Mouse (Mus musculus) intestine, embryonic 15.5 days (tissue): ENCODE data around the gene Krtap7-1. TPM values are rescaled to one million over a fixed set of nuclear protein-coding genes. Genes with fewer than 3 reads are reported as not detected.

ENCODE experiments used
- ATAC-seq: fragments of 200-750 bp; cut with Nextera tagmentation; 2 replicates; pipeline ENCODE4 v1.8.0; 2017; ENCODE audit warnings: moderate TSS enrichment, moderate library complexity
- H3K27ac ChIP-seq: fragments of 300-500 bp; sonication (generic); 2 replicates; pipeline ENCODE4 v1.5.1; 2015; ENCODE audit warnings: mild to moderate bottlenecking, inconsistent platforms
- H3K27me3 ChIP-seq: fragments of 300-500 bp; sonication (generic); replicated peaks from 2 replicates; pipeline ENCODE4 v1.6.1; 2015; ENCODE audit warnings: inconsistent platforms
- H3K36me3 ChIP-seq: fragments of 300-500 bp; sonication (generic); 2 replicates; pipeline ENCODE4 v1.6.1; 2015; ENCODE audit warnings: inconsistent platforms
- H3K4me1 ChIP-seq: fragments of 300-500 bp; sonication (generic); replicated peaks from 2 replicates; pipeline ENCODE4 v1.6.1; 2015; ENCODE audit warnings: inconsistent platforms
- H3K4me2 ChIP-seq: fragments of 300-500 bp; sonication (generic); replicated peaks from 2 replicates; pipeline ENCODE4 v1.6.1; 2015; ENCODE audit warnings: mild to moderate bottlenecking, inconsistent platforms
- H3K4me3 ChIP-seq: fragments of 300-500 bp; sonication (generic); replicated peaks from 2 replicates; pipeline ENCODE4 v1.5.1; 2015; ENCODE audit warnings: inconsistent platforms
- H3K9ac ChIP-seq: fragments of 300-500 bp; sonication (generic); 2 replicates; pipeline ENCODE4 v1.6.1; 2015; ENCODE audit warnings: inconsistent platforms
- H3K9me3 ChIP-seq: fragments of 300-500 bp; sonication (generic); 2 replicates; pipeline ENCODE4 v1.6.1; 2016; ENCODE audit warnings: inconsistent platforms
- WGBS: fragments of 180-500 bp; shearing (Covaris S2); methylation state at CpG from one replicate; pipeline ENCODE4 v1.1.7; 2015; 5-methylcytosine and 5-hydroxymethylcytosine counted together
- polyA plus RNA-seq: library from polyadenylated mRNA; unstranded; fragments of >200 nt; fragmentation: Nextera tagmentation; extraction: Ambion mirVana; gene quantifications from 2 replicates; pipeline ENCODE4 v1.2.1, GENCODE M21; 2015

Gene Krtap7-1
- not detected in 2 replicates for polyA plus RNA-seq

GRCm38 (mm10) chr16:89508223-89508622, at the start of gene Krtap7-1:
TSS of gene Krtap7-1 (minus strand) at chr16:89508323.
- H3K36me3 ChIP-seq: no peaks in the 10 kb centered on the region

GRCm38 (mm10) chr16:89550298-89550697, 42.2 kb upstream of the Krtap7-1 start:
- H3K36me3 ChIP-seq: no peaks in the 10 kb centered on the region
- H3K4me2 ChIP-seq: no peak overlapping the region
- no peak overlapping the region for H3K4me3 ChIP-seq
- no peaks in the 10 kb centered on the region for H3K9me3 ChIP-seq
- no peak for ATAC-seq
- H3K9ac ChIP-seq: no peak overlapping the region
- H3K27me3 ChIP-seq: no peaks in the 10 kb centered on the region
- no peak overlapping the region for H3K27ac ChIP-seq
- H3K4me1 ChIP-seq: no peaks in the 10 kb centered on the region

More at GRCm38 (mm10) chr16:89508223-89508622, at the start of gene Krtap7-1:
- WGBS: 80% methylated on average over 4 of the region's 4 CpGs
- H3K9me3 ChIP-seq: no peaks in the 10 kb centered on the region
- no peak within 1 kb of the TSS for H3K4me3 ChIP-seq
- H3K4me2 ChIP-seq: no peak within 1 kb of the TSS
- no peak within 1 kb of the TSS for H3K27ac ChIP-seq
- no peaks in the 10 kb centered on the region for H3K4me1 ChIP-seq
- no peak within 1 kb of the TSS for H3K9ac ChIP-seq
- ATAC-seq: no peak
- H3K27me3 ChIP-seq: no peaks in the 10 kb centered on the region

- Histone ChIP-seq H3K36me3 (no peaks in the 10 kb centered on the region), H3K4me1 (no peaks in the 10 kb centered on the region), H3K4me2 (no peak overlapping the region), H3K27ac (no peak overlapping the region), H3K4me3 (no peak overlapping the region), H3K9me3 (no peaks in the 10 kb centered on the region), H3K9ac (no peak overlapping the region), H3K27me3 (no peaks in the 10 kb centered on the region)
- no peak for ATAC-seq
- WGBS: 83% methylated on average over 5 of the region's 5 CpGs
Observed at GRCm38 (mm10) chr16:89538031-89538484, 29.9 kb upstream of the Krtap7-1 start.

GRCm38 (mm10) chr16:89537349-89537748, 29.2 kb upstream of the Krtap7-1 start:
- no peaks in the 10 kb centered on the region for H3K36me3 ChIP-seq
- no peak overlapping the region for H3K9ac ChIP-seq
- H3K4me1 ChIP-seq: no peaks in the 10 kb centered on the region
- ATAC-seq: no peak
- WGBS: 93% methylated on average over 6 of the region's 6 CpGs
- H3K9me3 ChIP-seq: no peaks in the 10 kb centered on the region
- no peaks in the 10 kb centered on the region for H3K27me3 ChIP-seq
- no peak overlapping the region for H3K4me2 ChIP-seq
- H3K4me3 ChIP-seq: no peak overlapping the region
- H3K27ac ChIP-seq: no peak overlapping the region

- ATAC-seq: no peak
- Histone ChIP-seq H3K36me3 (no peaks in the 10 kb centered on the region), H3K9ac (no peak overlapping the region), H3K9me3 (no peaks in the 10 kb centered on the region), H3K27me3 (no peaks in the 10 kb centered on the region), H3K4me1 (no peaks in the 10 kb centered on the region), H3K4me3 (no peak overlapping the region), H3K27ac (no peak overlapping the region), H3K4me2 (no peak overlapping the region)
- WGBS: 39% methylated on average over 7 of the region's 7 CpGs
Observed at GRCm38 (mm10) chr16:89530547-89530946, 22.4 kb upstream of the Krtap7-1 start.

- H3K36me3 ChIP-seq: no peaks in the 10 kb centered on the region
- H3K4me3 ChIP-seq: no peak overlapping the region
- H3K4me2 ChIP-seq: no peak overlapping the region
- no peak for ATAC-seq
- H3K4me1 ChIP-seq: no peaks in the 10 kb centered on the region
- H3K27ac ChIP-seq: no peak overlapping the region
- no peak overlapping the region for H3K9ac ChIP-seq
- 37% methylated on average over 7 of the region's 7 CpGs for WGBS
- no peaks in the 10 kb centered on the region for H3K27me3 ChIP-seq
- H3K9me3 ChIP-seq: no peaks in the 10 kb centered on the region
Observed at GRCm38 (mm10) chr16:89529846-89530245, 21.7 kb upstream of the Krtap7-1 start.

GRCm38 (mm10) chr16:89528380-89528779, 20.3 kb upstream of the Krtap7-1 start:
- H3K4me3 ChIP-seq: no peak overlapping the region
- no peak overlapping the region for H3K9ac ChIP-seq
- H3K36me3 ChIP-seq: no peaks in the 10 kb centered on the region
- no peaks in the 10 kb centered on the region for H3K9me3 ChIP-seq
- no peaks in the 10 kb centered on the region for H3K4me1 ChIP-seq
- H3K27me3 ChIP-seq: no peaks in the 10 kb centered on the region
- no peak for ATAC-seq
- 87% methylated on average over 3 of the region's 3 CpGs for WGBS
- H3K4me2 ChIP-seq: no peak overlapping the region
- no peak overlapping the region for H3K27ac ChIP-seq

GRCm38 (mm10) chr16:89520996-89521395, 12.9 kb upstream of the Krtap7-1 start:
- Histone ChIP-seq H3K4me2 (no peak overlapping the region), H3K36me3 (no peaks in the 10 kb centered on the region), H3K9me3 (no peaks in the 10 kb centered on the region), H3K9ac (no peak overlapping the region), H3K4me1 (no peaks in the 10 kb centered on the region), H3K27me3 (no peaks in the 10 kb centered on the region), H3K4me3 (no peak overlapping the region), H3K27ac (no peak overlapping the region)
- WGBS: 90% methylated on average over 4 of the region's 4 CpGs
- ATAC-seq: no peak

GRCm38 (mm10) chr16:89520555-89520954, 12.4 kb upstream of the Krtap7-1 start:
- H3K36me3 ChIP-seq: no peaks in the 10 kb centered on the region
- 91% methylated on average over 2 of the region's 2 CpGs for WGBS

GRCm38 (mm10) chr16:89520091-89520490, 12.0 kb upstream of the Krtap7-1 start:
- H3K4me1 ChIP-seq: no peaks in the 10 kb centered on the region
- no peaks in the 10 kb centered on the region for H3K9me3 ChIP-seq
- H3K4me3 ChIP-seq: no peak overlapping the region
- no peak overlapping the region for H3K4me2 ChIP-seq
- ATAC-seq: no peak
- H3K9ac ChIP-seq: no peak overlapping the region
- 82% methylated on average over 6 of the region's 6 CpGs for WGBS
- H3K27me3 ChIP-seq: no peaks in the 10 kb centered on the region
- no peaks in the 10 kb centered on the region for H3K36me3 ChIP-seq
- no peak overlapping the region for H3K27ac ChIP-seq

More at GRCm38 (mm10) chr16:89520555-89520954, 12.4 kb upstream of the Krtap7-1 start:
- H3K4me3 ChIP-seq: no peak overlapping the region
- H3K27ac ChIP-seq: no peak overlapping the region
- H3K27me3 ChIP-seq: no peaks in the 10 kb centered on the region
- no peaks in the 10 kb centered on the region for H3K4me1 ChIP-seq
- no peak overlapping the region for H3K9ac ChIP-seq
- no peak overlapping the region for H3K4me2 ChIP-seq
- ATAC-seq: no peak
- H3K9me3 ChIP-seq: no peaks in the 10 kb centered on the region

- ATAC-seq: 0 out of 2 replicates have a peak, but pooled peaks have one; percentile 47
- no peak overlapping the region for H3K4me2 ChIP-seq
- no peaks in the 10 kb centered on the region for H3K9me3 ChIP-seq
- H3K9ac ChIP-seq: no peak overlapping the region
- no peaks in the 10 kb centered on the region for H3K36me3 ChIP-seq
- no peak overlapping the region for H3K4me3 ChIP-seq
- H3K4me1 ChIP-seq: no peaks in the 10 kb centered on the region
- no peak overlapping the region for H3K27ac ChIP-seq
- H3K27me3 ChIP-seq: no peaks in the 10 kb centered on the region
- 62% methylated on average over 9 of the region's 9 CpGs for WGBS
Observed at GRCm38 (mm10) chr16:89517635-89518034, 9.5 kb upstream of the Krtap7-1 start.

GRCm38 (mm10) chr16:89513431-89513830, 5.3 kb upstream of the Krtap7-1 start:
- Histone ChIP-seq H3K36me3 (no peaks in the 10 kb centered on the region), H3K4me1 (no peaks in the 10 kb centered on the region), H3K9ac (no peak overlapping the region), H3K27me3 (no peaks in the 10 kb centered on the region), H3K27ac (no peak overlapping the region), H3K9me3 (no peaks in the 10 kb centered on the region), H3K4me2 (no peak overlapping the region), H3K4me3 (no peak overlapping the region)
- no peak for ATAC-seq
- 83% methylated on average over 7 of the region's 7 CpGs for WGBS

GRCm38 (mm10) chr16:89503571-89503970, 4.6 kb downstream of the Krtap7-1 start:
- 70% methylated on average over 2 of the region's 2 CpGs for WGBS
- H3K27me3 ChIP-seq: no peaks in the 10 kb centered on the region
- H3K4me2 ChIP-seq: no peak overlapping the region
- H3K36me3 ChIP-seq: no peaks in the 10 kb centered on the region
- no peaks in the 10 kb centered on the region for H3K4me1 ChIP-seq
- no peak for ATAC-seq
- no peaks in the 10 kb centered on the region for H3K9me3 ChIP-seq
- H3K27ac ChIP-seq: no peak overlapping the region
- no peak overlapping the region for H3K9ac ChIP-seq
- H3K4me3 ChIP-seq: no peak overlapping the region
